Mouse (Mus musculus) thymus, postnatal 14 days (tissue): ENCODE results near the gene Trp53.
A peak's percentile ranks its signal among the peaks of the same experiment; 100 is the strongest.
"Not testable (repeated sequence)": the region's sequence is repeated elsewhere in the genome, so short reads cannot be mapped to it uniquely, and the experiment has no call there.

Experiments used
- DNase-seq: peaks from one replicate; pipeline ENCODE4 v3.0.0; 2021

The Trp53 gene

GRCm38 (mm10) chr11:69580091-69580514 is at the start of gene Trp53, which contains the start of gene Wrap53:
Gene Trp53, plus strand, starts transcription at chr11:69580359.
Gene Wrap53, minus strand, starts transcription at chr11:69580255.
- peak; percentile 91 for DNase-seq

- not testable (repeated sequence) for DNase-seq
These were observed 49.4 kb upstream of the Trp53 start for GRCm38 (mm10) chr11:69530755-69531154.

- DNase-seq: no peak
These were observed 47.5 kb upstream of the Trp53 start for GRCm38 (mm10) chr11:69532480-69533150.

- DNase-seq: no peak
These were observed 45.2 kb upstream of the Trp53 start for GRCm38 (mm10) chr11:69534990-69535389.

- no peak for DNase-seq
These were observed 39.5 kb upstream of the Trp53 start for GRCm38 (mm10) chr11:69540700-69541099.

- DNase-seq: not testable (repeated sequence)
These were observed 38.4 kb upstream of the Trp53 start for GRCm38 (mm10) chr11:69541741-69542140.

- no peak for DNase-seq
These were observed 36.6 kb upstream of the Trp53 start for GRCm38 (mm10) chr11:69543598-69543997.

- no peak for DNase-seq
These were observed 34.2 kb upstream of the Trp53 start for GRCm38 (mm10) chr11:69545957-69546356.

GRCm38 (mm10) chr11:69546423-69547053 is 33.6 kb upstream of the Trp53 start:
- DNase-seq: peak; percentile 88

GRCm38 (mm10) chr11:69547071-69547470 is 33.1 kb upstream of the Trp53 start:
- peak; percentile 70 for DNase-seq

- no peak for DNase-seq
These were observed 31.0 kb upstream of the Trp53 start, which contains the start of gene Dnah2 for GRCm38 (mm10) chr11:69549060-69549656. Gene Dnah2, minus strand, starts transcription at chr11:69549110.

DNA sequence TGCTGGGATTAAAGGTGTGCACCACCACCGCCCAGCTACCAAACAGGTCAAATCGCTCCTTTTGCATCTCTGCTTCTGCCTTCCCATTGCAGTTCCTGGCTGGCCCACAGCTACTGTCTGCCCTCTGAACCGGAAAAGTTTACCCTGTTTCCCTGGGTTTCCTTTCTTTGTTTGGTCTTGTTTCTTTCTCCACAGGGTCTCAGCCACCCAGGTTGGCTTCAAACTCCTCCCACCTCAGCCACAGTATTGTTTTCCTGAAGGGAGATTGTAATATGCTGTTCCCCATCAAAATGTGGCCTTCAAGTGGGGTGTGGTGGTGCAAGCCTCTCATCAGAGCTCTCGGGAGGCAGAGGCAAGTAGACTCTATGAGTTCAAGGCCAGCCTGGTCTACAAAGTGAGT is 28.8 kb upstream of the Trp53 start:
- no peak for DNase-seq

GRCm38 (mm10) chr11:69552622-69553340 is 27.4 kb upstream of the Trp53 start:
- DNase-seq: peak; percentile 69

- DNase-seq: no peak
These were observed 26.8 kb upstream of the Trp53 start for GRCm38 (mm10) chr11:69553341-69553721.

DNA sequence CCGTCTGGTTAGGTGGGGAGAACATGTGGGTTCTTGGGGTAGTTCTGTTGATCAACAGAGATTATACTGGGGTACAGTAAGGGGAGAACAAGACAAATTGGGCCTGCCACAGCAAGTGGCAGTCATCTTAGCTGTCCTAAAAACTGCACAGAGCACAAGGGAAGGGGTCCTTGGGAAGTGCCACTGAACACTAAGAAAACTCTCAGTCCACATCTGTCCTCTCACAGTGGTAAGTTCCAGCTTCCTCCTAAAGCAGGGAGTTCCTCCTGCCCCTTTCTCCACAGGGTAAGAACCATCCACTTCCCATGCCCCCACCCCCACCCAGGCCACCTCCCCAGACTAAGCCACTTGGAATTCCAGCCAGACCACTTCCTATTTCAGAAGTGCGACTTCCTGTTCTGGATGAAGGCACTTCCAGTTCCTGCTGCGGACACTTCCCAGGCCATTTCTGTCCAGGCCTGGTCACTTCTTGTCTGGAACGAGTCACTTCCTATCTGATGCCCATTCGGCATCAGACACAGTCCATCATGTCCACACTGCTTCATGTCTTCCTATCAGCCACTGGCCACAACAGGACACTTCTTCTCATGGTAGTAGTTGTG is 25.5 kb upstream of the Trp53 start:
- DNase-seq: no peak

- DNase-seq: no peak
These were observed 22.7 kb upstream of the Trp53 start for GRCm38 (mm10) chr11:69557381-69557958.

DNA sequence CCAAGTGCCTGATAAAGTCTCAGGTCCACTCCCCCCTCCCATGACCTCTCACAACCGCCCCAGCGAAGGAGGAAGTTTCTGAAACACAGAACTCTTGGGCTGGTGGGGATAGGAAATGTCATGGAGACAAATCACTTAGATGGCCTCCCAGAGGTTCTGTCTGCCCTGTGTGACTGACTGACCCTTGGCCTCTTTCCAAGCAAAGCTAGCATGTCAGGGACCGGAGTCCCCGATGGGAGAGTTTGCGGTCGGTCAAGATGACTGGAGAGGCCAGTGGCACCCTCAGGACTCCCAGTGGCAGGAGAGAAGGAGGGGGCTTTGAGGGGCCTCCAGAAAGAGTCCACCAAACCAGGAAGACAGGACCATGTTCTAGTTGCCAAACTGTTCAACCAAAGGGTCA is 21.4 kb upstream of the Trp53 start:
- DNase-seq: no peak

DNA sequence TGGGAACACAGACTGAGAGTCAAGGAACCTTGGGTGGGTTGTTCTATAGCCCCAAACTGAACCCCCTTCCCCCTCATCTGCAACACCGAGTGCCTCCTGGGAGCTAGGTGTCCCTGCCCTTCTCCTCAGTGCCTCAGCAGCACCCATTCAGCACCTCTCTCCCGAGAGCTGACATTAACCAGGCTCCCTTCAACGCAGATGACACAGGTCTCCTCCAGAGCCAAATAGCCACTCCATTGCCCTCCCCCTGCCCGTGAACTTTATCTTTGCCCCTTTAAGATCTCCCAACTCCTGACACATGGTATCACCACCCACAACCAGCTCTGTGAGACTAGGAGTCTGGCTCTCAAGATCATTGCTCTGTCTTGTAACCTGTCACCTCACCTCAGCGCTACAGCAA is 21.0 kb upstream of the Trp53 start:
- DNase-seq: no peak

DNA sequence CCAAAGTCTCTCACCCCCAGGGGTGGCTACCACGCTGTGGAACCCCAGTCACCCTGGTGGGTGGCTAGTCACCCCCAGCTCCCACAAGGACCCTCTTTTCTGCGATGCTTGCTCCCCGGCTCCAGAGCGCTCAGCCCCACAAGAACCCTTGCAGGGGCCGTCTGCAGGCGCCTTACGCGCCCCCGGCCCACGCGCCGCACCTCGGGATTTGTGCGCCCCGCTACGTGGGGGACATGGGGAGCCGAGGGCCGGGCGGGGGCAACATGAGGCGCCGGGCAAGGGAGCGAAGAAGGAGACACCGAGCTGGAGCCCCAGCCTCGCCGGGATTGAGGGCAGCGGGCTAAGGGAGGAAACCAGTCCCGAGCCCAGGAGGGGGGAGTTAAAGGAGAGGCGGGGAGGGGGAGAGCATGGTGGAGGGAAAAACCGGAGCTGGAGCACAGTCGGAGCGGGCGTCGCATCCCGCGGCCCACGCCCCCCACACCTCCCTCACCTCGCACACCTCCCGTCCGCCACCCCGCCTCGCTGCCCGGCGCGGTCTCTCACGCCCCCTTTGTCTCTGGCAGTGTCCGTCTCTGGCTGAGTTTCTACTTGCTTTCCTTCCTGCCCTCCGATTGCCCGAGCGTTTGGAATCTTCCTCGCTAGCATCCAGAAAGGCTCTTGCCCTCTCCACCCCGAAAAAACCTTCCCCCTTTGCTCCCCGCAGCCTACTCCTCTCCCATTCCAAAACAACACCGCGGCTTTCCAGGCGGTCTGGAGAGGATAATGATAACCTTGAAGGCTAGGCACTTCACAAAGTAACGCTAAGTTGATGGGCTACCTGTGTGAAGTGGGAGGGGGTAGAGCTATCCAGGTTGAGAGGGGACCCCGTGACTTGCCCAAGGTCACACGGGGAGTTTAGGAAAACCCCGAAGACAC is 20.1 kb upstream of the Trp53 start, which contains the start of gene Efnb3:
TSS of gene Efnb3 (minus strand) at position 355 of the 915 bp plus-strand sequence.
- no peak for DNase-seq

DNA sequence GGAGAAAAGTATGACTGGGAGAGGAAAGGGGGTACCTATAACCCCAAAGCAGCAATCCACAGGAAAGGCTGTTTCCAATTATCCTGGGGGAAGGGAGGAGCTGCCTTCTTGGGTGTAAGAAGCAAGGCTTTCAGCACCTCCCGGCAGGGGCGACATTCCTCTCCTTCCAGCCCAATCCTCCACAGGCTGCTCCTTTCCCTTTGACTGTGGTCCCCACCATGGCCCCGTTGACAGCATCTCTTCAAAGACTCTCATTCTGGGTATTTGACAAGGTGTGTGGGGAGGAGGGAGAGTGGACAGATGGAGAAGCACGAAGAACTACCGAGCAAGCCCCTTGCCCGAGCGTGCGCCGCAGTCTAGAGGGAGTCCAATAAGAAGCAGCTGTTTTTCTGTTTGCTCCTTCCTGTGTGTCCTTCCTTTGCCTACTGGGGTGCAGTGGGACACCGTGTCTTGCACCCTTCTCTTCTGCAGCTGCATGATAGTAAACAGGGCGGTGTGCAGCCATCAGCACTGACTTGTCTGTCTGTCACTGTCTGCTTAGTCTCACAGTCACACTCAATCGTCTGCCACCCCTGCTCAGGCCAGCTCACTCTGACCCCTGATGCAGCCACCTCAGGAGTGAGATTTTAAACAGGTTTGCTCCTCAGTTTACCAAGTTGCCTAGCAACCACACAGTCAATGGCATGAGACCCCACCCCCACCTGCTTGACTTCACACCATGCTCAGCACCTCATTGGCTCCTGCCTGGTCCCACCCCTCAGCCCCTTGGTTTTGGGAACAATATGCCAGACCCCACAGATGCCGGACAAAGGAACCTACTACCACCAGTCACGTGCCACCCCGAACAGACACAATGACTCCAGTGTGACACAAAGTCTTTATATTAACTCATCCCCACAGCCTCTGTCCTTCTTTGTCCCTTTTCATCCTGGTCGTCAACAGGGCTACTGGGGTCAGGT is 19.0 kb upstream of the Trp53 start:
- no peak for DNase-seq
